Mouse (Mus musculus): ENCODE data around the gene Atoh1. TPM values are rescaled to one million over a fixed set of nuclear protein-coding genes. Genes with fewer than 3 reads are reported as not detected.

The Atoh1 gene
- polyA plus RNA-seq, 1 experiment, result not detected

DNA sequence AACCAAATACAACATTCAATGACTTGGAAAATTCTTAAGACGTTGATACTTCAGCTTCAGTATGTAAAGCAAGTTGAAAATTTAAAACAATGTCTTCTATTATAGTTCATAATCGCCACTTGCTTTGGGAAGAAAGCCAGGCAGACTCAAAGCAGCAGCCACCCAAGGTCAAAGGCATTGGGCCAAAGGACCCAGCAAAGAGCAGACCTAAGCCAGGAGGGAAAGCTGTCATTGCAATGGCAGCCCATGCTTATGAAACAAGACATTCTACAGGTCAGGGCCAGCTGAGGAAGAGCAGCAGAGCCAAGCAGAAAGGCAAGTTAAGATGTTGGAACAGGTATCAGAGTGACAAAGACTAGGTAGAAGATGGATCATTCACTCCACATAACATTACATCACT lies 25.3 kb upstream of the Atoh1 start:
- no peak overlapping the region for H3ac ChIP-seq (ENCODE audit: control insufficient read depth, insufficient read length)
- no peak overlapping the region for H3K4me3 ChIP-seq
- no peaks in the 10 kb centered on the region for H3K79me2 ChIP-seq (ENCODE audit: control insufficient read depth, insufficient read depth)
- no peaks in the 10 kb centered on the region for H3K36me3 ChIP-seq (ENCODE audit: control insufficient read depth, insufficient read depth)
- H3K27me3 ChIP-seq (ENCODE audit: control insufficient read depth, insufficient read depth, insufficient read length), result no peaks in the 10 kb centered on the region
- no peak overlapping the region for H3K4me2 ChIP-seq (ENCODE audit: low read depth)
- TF ChIP-seq USF1 (IDR thresholded peaks at IDR 0.05; ENCODE audit: low read depth) (no peak), REST (IDR thresholded peaks at IDR 0.05; ENCODE audit: insufficient read depth, insufficient read length) (no peak), MAX (IDR thresholded peaks at IDR 0.05; ENCODE audit: low read depth) (no peak), E2F4 (IDR thresholded peaks at IDR 0.05; ENCODE audit: insufficient read depth) (no peak), MYOG (IDR thresholded peaks at IDR 0.05; ENCODE audit: control insufficient read depth in 1 of 3, insufficient read depth in 1 of 3, insufficient read length in 2 of 3, low read depth in 2 of 3) (no peak), POLR2A (IDR thresholded peaks at IDR 0.05; ENCODE audit: insufficient read length, low read depth) (no peak), TCF12 (IDR thresholded peaks at IDR 0.05; ENCODE audit: insufficient read depth, poor library complexity, severe bottlenecking) (no peak), CEBPB (IDR thresholded peaks at IDR 0.05; ENCODE audit: insufficient read depth, poor library complexity, severe bottlenecking) (no peak), MYOD1 (IDR thresholded peaks at IDR 0.05; ENCODE audit: control insufficient read depth in 1 of 3, insufficient read length in 2 of 3, low read depth in 2 of 3) (no peak), POLR2AphosphoS2 (IDR thresholded peaks at IDR 0.05; ENCODE audit: insufficient read length, low read depth) (no peak), SRF (IDR thresholded peaks at IDR 0.05; ENCODE audit: control insufficient read depth, insufficient read length, low read depth) (no peak), TCF3 (IDR thresholded peaks at IDR 0.05; ENCODE audit: insufficient read length, low read depth) (no peak)

DNA sequence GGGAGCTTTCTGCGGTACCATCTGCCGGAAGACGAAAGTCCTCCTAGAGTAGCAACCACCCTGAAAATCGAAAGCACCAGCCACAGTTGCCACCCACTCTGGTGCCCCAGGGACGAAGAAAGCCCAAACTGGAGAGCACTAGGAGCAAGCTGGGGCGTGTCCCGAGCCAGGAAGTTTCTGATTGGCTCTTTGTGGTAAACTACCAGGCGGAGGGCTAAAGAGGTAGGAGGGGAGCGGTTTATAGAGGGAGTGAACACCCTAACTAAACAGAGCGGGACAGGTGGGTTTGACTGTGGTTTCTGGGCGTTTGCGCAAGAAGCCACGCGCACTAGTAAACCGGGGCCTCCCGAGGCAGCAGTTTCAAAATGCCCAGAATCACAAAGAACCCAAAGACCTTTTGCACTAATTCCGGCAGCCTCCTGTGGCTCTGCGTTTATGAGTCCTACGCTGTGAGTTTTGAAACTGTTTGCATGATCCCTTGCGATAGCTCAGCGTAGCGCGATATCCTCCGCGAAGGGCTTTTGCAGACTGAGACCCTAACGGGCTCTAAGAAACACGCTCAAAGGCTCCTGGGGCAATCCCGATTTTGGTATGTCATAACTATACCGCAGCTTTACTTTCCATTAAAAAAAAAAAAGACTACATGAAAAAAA lies 1.0 kb upstream of the Atoh1 start:
- H3K4me2 ChIP-seq (ENCODE audit: low read depth), result peak overlapping the region; percentile 42
- H3K27me3 ChIP-seq (ENCODE audit: control insufficient read depth, insufficient read depth, insufficient read length), result peaks cover 9% of the 10 kb centered on the region
- H3K79me2 ChIP-seq (ENCODE audit: control insufficient read depth, insufficient read depth), result no peaks in the 10 kb centered on the region
- H3K36me3 ChIP-seq (ENCODE audit: control insufficient read depth, insufficient read depth), result no peaks in the 10 kb centered on the region
- H3ac ChIP-seq (ENCODE audit: control insufficient read depth, insufficient read length), result no peak overlapping the region
- TF ChIP-seq MYOG (IDR thresholded peaks at IDR 0.05; ENCODE audit: control insufficient read depth in 1 of 3, insufficient read depth in 1 of 3, insufficient read length in 2 of 3, low read depth in 2 of 3) (no peak), MYOD1 (IDR thresholded peaks at IDR 0.05; ENCODE audit: control insufficient read depth in 1 of 3, insufficient read length in 2 of 3, low read depth in 2 of 3) (no peak), POLR2A (IDR thresholded peaks at IDR 0.05; ENCODE audit: insufficient read length, low read depth) (no peak), TCF12 (IDR thresholded peaks at IDR 0.05; ENCODE audit: insufficient read depth, poor library complexity, severe bottlenecking) (no peak), TCF3 (IDR thresholded peaks at IDR 0.05; ENCODE audit: insufficient read length, low read depth) (no peak), USF1 (IDR thresholded peaks at IDR 0.05; ENCODE audit: low read depth) (no peak), REST (IDR thresholded peaks at IDR 0.05; ENCODE audit: insufficient read depth, insufficient read length) (no peak), SRF (IDR thresholded peaks at IDR 0.05; ENCODE audit: control insufficient read depth, insufficient read length, low read depth) (no peak), E2F4 (IDR thresholded peaks at IDR 0.05; ENCODE audit: insufficient read depth) (no peak), POLR2AphosphoS2 (IDR thresholded peaks at IDR 0.05; ENCODE audit: insufficient read length, low read depth) (no peak), MAX (IDR thresholded peaks at IDR 0.05; ENCODE audit: low read depth) (no peak)
- H3K4me3 ChIP-seq, result no peak overlapping the region

DNA sequence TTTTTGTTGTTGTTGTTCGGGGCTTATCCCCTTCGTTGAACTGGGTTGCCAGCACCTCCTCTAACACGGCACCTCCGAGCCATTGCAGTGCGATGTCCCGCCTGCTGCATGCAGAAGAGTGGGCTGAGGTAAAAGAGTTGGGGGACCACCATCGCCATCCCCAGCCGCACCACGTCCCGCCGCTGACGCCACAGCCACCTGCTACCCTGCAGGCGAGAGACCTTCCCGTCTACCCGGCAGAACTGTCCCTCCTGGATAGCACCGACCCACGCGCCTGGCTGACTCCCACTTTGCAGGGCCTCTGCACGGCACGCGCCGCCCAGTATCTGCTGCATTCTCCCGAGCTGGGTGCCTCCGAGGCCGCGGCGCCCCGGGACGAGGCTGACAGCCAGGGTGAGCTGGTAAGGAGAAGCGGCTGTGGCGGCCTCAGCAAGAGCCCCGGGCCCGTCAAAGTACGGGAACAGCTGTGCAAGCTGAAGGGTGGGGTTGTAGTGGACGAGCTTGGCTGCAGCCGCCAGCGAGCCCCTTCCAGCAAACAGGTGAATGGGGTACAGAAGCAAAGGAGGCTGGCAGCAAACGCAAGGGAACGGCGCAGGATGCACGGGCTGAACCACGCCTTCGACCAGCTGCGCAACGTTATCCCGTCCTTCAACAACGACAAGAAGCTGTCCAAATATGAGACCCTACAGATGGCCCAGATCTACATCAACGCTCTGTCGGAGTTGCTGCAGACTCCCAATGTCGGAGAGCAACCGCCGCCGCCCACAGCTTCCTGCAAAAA lies 496 bp downstream of the Atoh1 start:
- Histone ChIP-seq H3K36me3 (ENCODE audit: control insufficient read depth, insufficient read depth) (no peaks in the 10 kb centered on the region), H3K27me3 (ENCODE audit: control insufficient read depth, insufficient read depth, insufficient read length) (peaks cover 9% of the 10 kb centered on the region), H3K79me2 (ENCODE audit: control insufficient read depth, insufficient read depth) (no peaks in the 10 kb centered on the region), H3ac (ENCODE audit: control insufficient read depth, insufficient read length) (no peak overlapping the region), H3K4me2 (ENCODE audit: low read depth) (no peak overlapping the region), H3K4me3 (no peak overlapping the region)
- TF ChIP-seq MYOG (IDR thresholded peaks at IDR 0.05; ENCODE audit: control insufficient read depth in 1 of 3, insufficient read depth in 1 of 3, insufficient read length in 2 of 3, low read depth in 2 of 3) (peak in 1 of 3 experiments; percentile 5), E2F4 (IDR thresholded peaks at IDR 0.05; ENCODE audit: insufficient read depth) (no peak), REST (IDR thresholded peaks at IDR 0.05; ENCODE audit: insufficient read depth, insufficient read length) (no peak)

DNA sequence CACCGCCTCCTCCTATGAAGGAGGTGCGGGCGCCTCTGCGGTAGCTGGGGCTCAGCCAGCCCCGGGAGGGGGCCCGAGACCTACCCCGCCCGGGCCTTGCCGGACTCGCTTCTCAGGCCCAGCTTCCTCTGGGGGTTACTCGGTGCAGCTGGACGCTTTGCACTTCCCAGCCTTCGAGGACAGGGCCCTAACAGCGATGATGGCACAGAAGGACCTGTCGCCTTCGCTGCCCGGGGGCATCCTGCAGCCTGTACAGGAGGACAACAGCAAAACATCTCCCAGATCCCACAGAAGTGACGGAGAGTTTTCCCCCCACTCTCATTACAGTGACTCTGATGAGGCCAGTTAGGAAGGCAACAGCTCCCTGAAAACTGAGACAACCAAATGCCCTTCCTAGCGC lies 1.1 kb downstream of the Atoh1 start:
- no peak for TF ChIP-seq REST (IDR thresholded peaks at IDR 0.05; ENCODE audit: insufficient read depth, insufficient read length)
- TF ChIP-seq MYOD1 (IDR thresholded peaks at IDR 0.05; ENCODE audit: control insufficient read depth in 1 of 3, insufficient read length in 2 of 3, low read depth in 2 of 3), result no peak
- TF ChIP-seq SRF (IDR thresholded peaks at IDR 0.05; ENCODE audit: control insufficient read depth, insufficient read length, low read depth), result no peak
- no peaks in the 10 kb centered on the region for H3K36me3 ChIP-seq (ENCODE audit: control insufficient read depth, insufficient read depth)
- no peak overlapping the region for H3K4me3 ChIP-seq
- no peak overlapping the region for H3ac ChIP-seq (ENCODE audit: control insufficient read depth, insufficient read length)
- no peak overlapping the region for H3K4me2 ChIP-seq (ENCODE audit: low read depth)
- peaks cover 9% of the 10 kb centered on the region for H3K27me3 ChIP-seq (ENCODE audit: control insufficient read depth, insufficient read depth, insufficient read length)
- H3K79me2 ChIP-seq (ENCODE audit: control insufficient read depth, insufficient read depth), result no peaks in the 10 kb centered on the region

DNA sequence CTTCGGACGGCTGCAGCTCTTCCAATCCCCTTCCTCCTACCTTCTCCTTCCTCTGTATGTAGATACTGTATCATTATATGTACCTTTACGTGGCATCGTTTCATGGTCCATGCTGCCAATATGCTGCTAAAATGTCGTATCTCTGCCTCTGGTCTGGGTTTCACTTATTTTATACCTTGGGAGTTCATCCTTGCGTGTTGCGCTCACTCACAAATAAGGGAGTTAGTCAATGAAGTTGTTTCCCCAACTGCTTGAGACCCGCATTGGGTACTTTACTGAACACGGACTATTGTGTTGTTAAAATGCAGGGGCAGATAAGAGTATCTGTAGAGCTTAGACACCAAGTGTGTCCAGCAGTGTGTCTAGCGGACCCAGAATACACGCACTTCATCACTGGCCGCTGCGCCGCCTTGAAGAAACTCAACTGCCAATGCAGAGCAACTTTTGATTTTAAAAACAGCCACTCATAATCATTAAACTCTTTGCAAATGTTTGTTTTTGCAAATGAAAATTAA lies 1.6 kb downstream of the Atoh1 start:
- Histone ChIP-seq H3K27me3 (ENCODE audit: control insufficient read depth, insufficient read depth, insufficient read length) (peaks cover 9% of the 10 kb centered on the region), H3K4me3 (no peak overlapping the region), H3K36me3 (ENCODE audit: control insufficient read depth, insufficient read depth) (no peaks in the 10 kb centered on the region), H3ac (ENCODE audit: control insufficient read depth, insufficient read length) (no peak overlapping the region), H3K79me2 (ENCODE audit: control insufficient read depth, insufficient read depth) (no peaks in the 10 kb centered on the region), H3K4me2 (ENCODE audit: low read depth) (no peak overlapping the region)
- TF ChIP-seq MYOD1 (IDR thresholded peaks at IDR 0.05; ENCODE audit: control insufficient read depth in 1 of 3, insufficient read length in 2 of 3, low read depth in 2 of 3) (no peak), POLR2AphosphoS2 (IDR thresholded peaks at IDR 0.05; ENCODE audit: insufficient read length, low read depth) (no peak), MAX (IDR thresholded peaks at IDR 0.05; ENCODE audit: low read depth) (no peak), TCF12 (IDR thresholded peaks at IDR 0.05; ENCODE audit: insufficient read depth, poor library complexity, severe bottlenecking) (no peak), POLR2A (IDR thresholded peaks at IDR 0.05; ENCODE audit: insufficient read length, low read depth) (no peak), USF1 (IDR thresholded peaks at IDR 0.05; ENCODE audit: low read depth) (no peak), REST (IDR thresholded peaks at IDR 0.05; ENCODE audit: insufficient read depth, insufficient read length) (no peak), CEBPB (IDR thresholded peaks at IDR 0.05; ENCODE audit: insufficient read depth, poor library complexity, severe bottlenecking) (no peak), E2F4 (IDR thresholded peaks at IDR 0.05; ENCODE audit: insufficient read depth) (no peak), MYOG (IDR thresholded peaks at IDR 0.05; ENCODE audit: control insufficient read depth in 1 of 3, insufficient read depth in 1 of 3, insufficient read length in 2 of 3, low read depth in 2 of 3) (no peak), TCF3 (IDR thresholded peaks at IDR 0.05; ENCODE audit: insufficient read length, low read depth) (no peak)

All from myocyte (in vitro differentiated cells).